Mouse (Mus musculus): ENCODE data around the gene Kcnh5. TPM values are rescaled to one million over a fixed set of nuclear protein-coding genes. Genes with fewer than 3 reads are reported as not detected.
A peak's percentile ranks its signal among the peaks of the same experiment; 100 is the strongest.

The Kcnh5 gene
- total RNA-seq (2021): 10 to 100 TPM; 82.1 to 86.4 TPM

GRCm38 (mm10) chr12:75176691-75177645 lies at the start of gene Kcnh5:
TSS of gene Kcnh5 (minus strand) at chr12:75177332.
- DNase-seq (ENCODE audit: low spot score in 2 of 2): peak; percentile 74 to 80
- intact Hi-C loops (cut with DNase I): loop anchor here (5.0 to 10.0 kb wide), 2 partner anchors 332 to 850 kb away; no protein-coding TSS in a partner anchor

GRCm38 (mm10) chr12:75223966-75224365 lies 46.8 kb upstream of the Kcnh5 start:
- DNase-seq (ENCODE audit: low spot score in 2 of 2): no peak
- intact Hi-C loops (cut with DNase I): no loop called here

GRCm38 (mm10) chr12:75189413-75189812 lies 12.3 kb upstream of the Kcnh5 start:
- intact Hi-C loops (cut with DNase I): no loop called here
- DNase-seq (ENCODE audit: low spot score in 2 of 2): no peak

- DNase-seq (ENCODE audit: low spot score in 2 of 2): peak; percentile 75 to 77
Observed at GRCm38 (mm10) chr12:75182646-75183045, 5.5 kb upstream of the Kcnh5 start.

DNA sequence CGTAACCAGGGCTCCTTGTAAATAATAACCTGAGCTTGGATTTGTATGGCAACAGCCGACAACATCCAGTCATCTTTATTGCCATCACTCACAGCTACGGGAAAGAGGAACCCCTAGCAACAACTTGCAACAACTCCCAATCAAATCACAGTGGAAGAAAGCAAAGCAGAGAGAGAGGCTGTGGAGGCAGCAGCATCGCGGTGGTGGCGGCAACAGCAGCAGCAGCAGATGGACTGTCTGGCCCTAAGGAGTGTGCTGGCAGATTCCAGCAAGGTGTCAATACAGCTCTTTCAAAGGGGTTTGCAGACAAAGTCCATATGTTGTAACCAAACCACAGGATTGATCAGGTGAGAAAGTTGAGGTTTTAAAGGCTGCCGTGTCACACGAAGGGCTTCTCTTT lies 2.4 kb upstream of the Kcnh5 start:
- DNase-seq (ENCODE audit: low spot score in 2 of 2): peak; percentile 32 to 36
- intact Hi-C loops (cut with DNase I): loop anchor here (5.0 to 10.0 kb wide), 2 partner anchors 335 to 852 kb away; no protein-coding TSS in a partner anchor

More at GRCm38 (mm10) chr12:75182646-75183045, 5.5 kb upstream of the Kcnh5 start:
- intact Hi-C loops (cut with DNase I): no loop called here

DNA sequence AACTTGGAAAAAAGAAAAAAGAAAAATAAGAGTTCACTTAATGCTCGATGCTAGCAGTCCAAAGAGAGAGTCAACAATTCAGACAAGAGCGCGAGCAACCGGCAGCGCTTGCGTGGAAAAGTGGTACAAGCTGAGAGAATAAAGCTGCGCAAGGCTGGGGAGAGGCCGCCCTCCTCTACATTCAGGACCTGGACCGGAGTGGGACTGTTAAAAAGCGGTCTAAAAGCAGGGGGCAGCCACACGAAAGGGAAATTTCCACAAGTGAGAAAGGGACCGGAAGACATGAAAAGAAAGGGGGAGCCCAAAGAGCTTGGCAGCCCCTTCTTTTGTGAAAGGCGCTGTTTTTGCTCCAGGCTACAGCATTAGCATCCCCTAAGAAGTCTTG lies 506 bp upstream of the Kcnh5 start:
- intact Hi-C loops (cut with DNase I): loop anchor here (5.0 to 10.0 kb wide), 2 partner anchors 333 to 850 kb away; no protein-coding TSS in a partner anchor
- no peak for DNase-seq (ENCODE audit: low spot score in 2 of 2)

- intact Hi-C loops (cut with DNase I): loop anchor here (5.0 to 10.0 kb wide), 2 partner anchors 331 to 849 kb away; no protein-coding TSS in a partner anchor
- DNase-seq (ENCODE audit: low spot score in 2 of 2): peak in 1 of 2 experiments; percentile 19
Observed at GRCm38 (mm10) chr12:75175931-75176565, 1.1 kb downstream of the Kcnh5 start.

GRCm38 (mm10) chr12:75170970-75171369 lies 6.2 kb downstream of the Kcnh5 start:
- no peak for DNase-seq (ENCODE audit: low spot score in 2 of 2)
- intact Hi-C loops (cut with DNase I): loop anchor here (10.0 kb wide), 1 partner anchor 326 kb away; no protein-coding TSS in a partner anchor

- no peak for DNase-seq (ENCODE audit: low spot score in 2 of 2)
- intact Hi-C loops (cut with DNase I): no loop called here
Observed at GRCm38 (mm10) chr12:75153076-75153568, 24.0 kb downstream of the Kcnh5 start.

DNA sequence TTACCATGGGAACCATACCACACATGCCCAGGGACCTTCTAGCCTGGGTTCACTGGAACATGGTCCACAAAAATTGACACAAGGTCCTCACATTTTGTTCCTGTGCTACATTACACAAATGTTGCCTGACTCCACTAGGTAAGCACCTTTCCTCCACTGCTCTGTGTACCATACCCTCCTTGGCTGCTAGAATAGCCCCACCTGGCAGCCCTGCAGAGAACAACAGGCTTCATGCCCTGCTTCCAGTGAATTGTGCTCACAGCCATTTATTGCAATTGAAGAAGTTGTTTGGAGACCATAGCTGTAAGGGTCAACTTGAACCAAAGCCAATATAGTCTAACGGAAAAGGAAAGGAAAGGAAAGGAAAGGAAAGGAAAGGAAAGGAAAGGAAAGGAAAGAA lies 37.3 kb downstream of the Kcnh5 start:
- intact Hi-C loops (cut with DNase I): no loop called here
- no peak for DNase-seq (ENCODE audit: low spot score in 2 of 2)

GRCm38 (mm10) chr12:75091921-75092320 lies 85.2 kb downstream of the Kcnh5 start:
- no peak for DNase-seq (ENCODE audit: low spot score in 2 of 2)
- intact Hi-C loops (cut with DNase I): no loop called here

DNA sequence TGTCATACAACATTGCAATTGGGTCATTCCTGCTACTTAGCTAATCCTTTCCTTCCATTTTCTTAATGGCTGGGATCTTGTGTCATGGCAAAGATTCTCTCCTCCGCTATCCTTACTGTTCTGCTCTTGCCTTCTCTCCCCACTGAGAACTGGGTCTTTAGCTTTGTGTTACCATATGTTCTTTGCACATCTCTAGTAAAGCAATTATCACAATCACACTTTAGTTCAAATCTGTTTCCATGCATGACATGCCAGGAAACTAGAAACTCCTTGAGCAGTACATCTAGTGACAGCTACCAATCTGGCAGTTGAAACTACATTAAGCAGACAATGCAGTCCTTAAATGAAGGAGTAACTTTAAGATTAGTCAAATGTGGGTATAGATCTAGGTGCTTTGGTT lies 86.2 kb downstream of the Kcnh5 start:
- DNase-seq (ENCODE audit: low spot score in 2 of 2): no peak
- intact Hi-C loops (cut with DNase I): no loop called here

DNA sequence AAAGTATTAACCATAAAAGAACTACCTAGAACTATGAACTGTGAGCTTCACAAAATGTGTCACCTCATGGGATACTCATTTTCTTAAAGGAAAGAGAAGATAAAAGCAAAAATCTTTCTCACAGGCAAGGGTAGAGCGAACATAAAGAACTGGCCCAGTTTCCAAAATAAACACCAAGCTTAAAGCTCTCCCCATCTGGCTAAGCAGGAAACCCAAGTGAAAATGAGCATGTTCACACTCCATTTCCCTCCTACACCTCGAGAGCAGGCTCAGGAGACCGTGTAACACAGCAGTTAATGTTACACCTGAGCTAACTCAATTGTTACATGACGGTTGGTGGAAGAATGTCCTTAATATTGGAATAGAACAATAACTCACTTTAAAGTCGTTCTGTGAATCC lies 100.0 kb downstream of the Kcnh5 start:
- peak in 1 of 2 experiments; percentile 31 for DNase-seq (ENCODE audit: low spot score in 2 of 2)
- intact Hi-C loops (cut with DNase I): no loop called here

GRCm38 (mm10) chr12:75071043-75071442 lies 106.1 kb downstream of the Kcnh5 start:
- intact Hi-C loops (cut with DNase I): no loop called here
- no peak for DNase-seq (ENCODE audit: low spot score in 2 of 2)

DNA sequence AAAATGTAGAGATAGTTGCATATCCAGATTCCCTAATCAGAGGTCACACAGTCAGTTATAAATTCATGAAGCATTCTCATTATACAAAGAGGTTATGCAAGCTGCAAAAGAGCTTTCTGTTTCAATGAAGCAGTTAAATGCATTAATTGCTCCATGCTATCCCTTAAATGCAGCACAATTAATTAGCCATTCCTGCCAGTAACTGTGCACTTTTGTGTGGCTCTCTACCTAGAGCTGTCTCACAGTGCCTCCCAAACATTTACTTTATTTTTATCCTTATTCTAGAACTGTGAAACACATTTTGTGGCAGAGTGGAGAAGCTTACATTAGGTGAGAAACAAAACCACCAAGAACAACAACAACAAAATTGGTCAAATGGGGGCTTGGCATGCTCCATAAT lies 114.6 kb downstream of the Kcnh5 start:
- DNase-seq (ENCODE audit: low spot score in 2 of 2): no peak
- intact Hi-C loops (cut with DNase I): no loop called here

GRCm38 (mm10) chr12:75061731-75062130 lies 115.4 kb downstream of the Kcnh5 start:
- intact Hi-C loops (cut with DNase I): no loop called here
- no peak for DNase-seq (ENCODE audit: low spot score in 2 of 2)

- intact Hi-C loops (cut with DNase I): no loop called here
- no peak for DNase-seq (ENCODE audit: low spot score in 2 of 2)
Observed at GRCm38 (mm10) chr12:75053731-75054130, 123.4 kb downstream of the Kcnh5 start.

GRCm38 (mm10) chr12:75036694-75037093 lies 140.4 kb downstream of the Kcnh5 start:
- intact Hi-C loops (cut with DNase I): no loop called here
- no peak for DNase-seq (ENCODE audit: low spot score in 2 of 2)

DNA sequence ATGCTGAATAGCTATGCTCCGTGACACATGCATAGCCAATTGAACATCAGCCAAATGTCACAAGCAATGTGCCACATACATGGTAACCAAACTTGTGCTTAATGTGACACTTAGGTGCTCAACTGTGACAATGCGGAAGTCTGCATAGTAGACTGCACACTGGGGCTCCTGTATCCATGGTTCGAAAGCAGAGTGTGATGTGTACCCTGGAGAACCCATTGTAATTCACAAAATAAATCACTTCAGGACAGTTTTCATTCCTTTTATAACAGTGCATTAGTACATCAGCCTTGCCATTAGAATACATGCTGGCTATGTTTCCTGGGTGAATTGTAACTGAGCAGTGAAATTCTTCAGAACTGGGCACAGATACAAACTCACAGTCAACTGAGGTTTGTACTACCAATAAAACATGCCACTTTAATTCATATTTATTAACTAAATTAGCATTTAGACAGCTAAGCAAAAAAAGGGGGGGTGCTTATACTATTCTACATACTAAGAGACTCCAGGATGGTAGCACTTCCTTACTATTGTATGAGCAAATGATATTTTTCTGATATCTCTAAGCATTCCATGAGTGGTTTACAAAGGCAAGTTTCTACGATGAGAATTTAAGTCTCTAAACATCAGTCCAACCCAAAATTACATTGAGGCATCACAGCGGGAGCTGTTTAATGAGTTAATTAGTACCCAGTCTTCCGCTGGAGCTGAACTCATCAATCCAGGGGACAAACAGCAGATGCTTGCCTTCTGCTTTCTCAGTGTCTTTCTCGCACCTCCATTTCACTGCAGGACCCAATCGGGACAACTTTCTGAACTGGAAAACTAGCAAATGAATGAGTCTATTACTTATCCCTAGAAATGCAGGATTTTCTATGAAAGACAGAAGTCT lies 144.9 kb downstream of the Kcnh5 start:
- DNase-seq (ENCODE audit: low spot score in 2 of 2): no peak
- intact Hi-C loops (cut with DNase I): no loop called here
